Mouse (Mus musculus) forebrain, embryonic 15.5 days (tissue): ENCODE results near the gene H2al2a. TPM values are rescaled to one million over a fixed set of nuclear protein-coding genes. Genes with fewer than 3 reads are reported as not detected.
"Not testable (repeated sequence)": the region's sequence is repeated elsewhere in the genome, so short reads cannot be mapped to it uniquely, and the experiment has no call there.

Experiments
- ATAC-seq: fragments of 200-750 bp; cut with Nextera tagmentation; replicated peaks from 2 replicates; pipeline ENCODE4 v1.8.0; 2017; ENCODE audit warnings: mild to moderate bottlenecking, moderate TSS enrichment, moderate library complexity
- H3K27ac ChIP-seq: fragments of 300-500 bp; sonication (generic); replicated peaks from 2 replicates; pipeline ENCODE4 v1.5.1; 2015; ENCODE audit warnings: mild to moderate bottlenecking, inconsistent platforms
- H3K27me3 ChIP-seq: fragments of 300-500 bp; sonication (generic); 2 replicates; pipeline ENCODE4 v1.6.1; 2015; ENCODE audit warnings: inconsistent platforms
- H3K36me3 ChIP-seq: fragments of 300-500 bp; sonication (generic); 2 replicates; pipeline ENCODE4 v1.6.1; 2015; ENCODE audit warnings: mild to moderate bottlenecking, inconsistent platforms
- H3K4me1 ChIP-seq: fragments of 300-500 bp; sonication (generic); 2 replicates; pipeline ENCODE4 v1.6.1; 2015; ENCODE audit warnings: inconsistent platforms
- H3K4me2 ChIP-seq: fragments of 300-500 bp; sonication (generic); replicated peaks from 2 replicates; pipeline ENCODE4 v1.6.1; 2015; ENCODE audit warnings: mild to moderate bottlenecking, inconsistent platforms
- H3K4me3 ChIP-seq: fragments of 300-500 bp; sonication (generic); 2 replicates; pipeline ENCODE4 v1.5.1; 2015; ENCODE audit warnings: mild to moderate bottlenecking, inconsistent platforms
- H3K9ac ChIP-seq: fragments of 300-500 bp; sonication (generic); replicated peaks from 2 replicates; pipeline ENCODE4 v1.6.1; 2015; ENCODE audit warnings: mild to moderate bottlenecking, inconsistent platforms
- H3K9me3 ChIP-seq: fragments of 300-500 bp; sonication (generic); 2 replicates; pipeline ENCODE4 v1.6.1; 2016; ENCODE audit warnings: inconsistent platforms
- WGBS: fragments of 180-500 bp; shearing (Covaris S2); methylation state at CpG from one replicate; pipeline ENCODE4 v1.1.7; 2015; ENCODE audit warnings: mixed read lengths; 5-methylcytosine and 5-hydroxymethylcytosine counted together
- polyA plus RNA-seq: library from polyadenylated mRNA; unstranded; fragments of >200 nt; fragmentation: Nextera tagmentation; extraction: Ambion mirVana; gene quantifications from 2 replicates; pipeline ENCODE4 v1.2.1, GENCODE M21; 2015

Gene H2al2a
- polyA plus RNA-seq, 1 experiment from 2014 or later, result not detected

DNA sequence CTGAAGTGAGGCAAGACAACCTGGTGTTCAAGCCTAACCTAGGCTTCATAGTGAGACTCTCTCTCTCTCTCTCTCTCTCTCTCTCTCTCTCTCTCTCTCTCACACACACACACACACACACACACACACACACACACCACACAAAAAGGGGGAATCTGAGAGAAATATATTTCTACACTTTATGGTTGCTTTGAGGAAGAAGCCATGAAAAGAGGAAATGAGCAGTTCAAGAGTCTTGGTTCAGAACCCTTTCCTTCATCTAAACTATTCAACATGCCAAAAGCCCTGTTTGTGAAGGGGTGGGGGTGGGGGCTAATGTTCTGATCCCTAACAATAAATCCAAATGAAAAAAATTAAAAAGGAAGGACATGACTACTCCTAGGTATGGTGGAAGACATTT lies 7.2 kb downstream of the H2al2a start:
- H3K36me3 ChIP-seq, result no peaks in the 10 kb centered on the region
- H3K4me2 ChIP-seq, result no peak overlapping the region

DNA sequence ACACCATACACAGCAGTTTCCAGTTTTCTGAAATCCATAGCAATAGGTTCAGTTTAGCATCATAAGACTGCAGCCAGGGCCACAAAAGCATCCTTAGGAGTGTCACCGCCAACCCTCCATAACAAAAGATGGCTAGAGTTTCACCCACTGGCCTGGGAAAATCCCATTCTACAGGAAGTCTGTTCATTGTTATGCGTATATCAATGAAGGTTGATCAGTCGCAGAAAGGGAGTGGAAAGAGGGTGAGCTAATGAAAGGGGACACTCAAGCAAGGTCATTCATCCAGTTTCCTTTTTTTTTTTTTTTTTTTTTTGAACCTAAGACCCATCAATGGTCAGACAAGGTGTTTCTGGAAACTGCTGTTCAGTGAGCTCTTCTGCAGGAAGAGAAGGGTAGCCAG lies 7.6 kb downstream of the H2al2a start:
- Histone ChIP-seq H3K9me3 (no peaks in the 10 kb centered on the region), H3K27ac (no peak overlapping the region), H3K4me3 (no peak overlapping the region), H3K36me3 (no peaks in the 10 kb centered on the region), H3K4me2 (no peak overlapping the region), H3K9ac (no peak overlapping the region), H3K27me3 (no peaks in the 10 kb centered on the region), H3K4me1 (no peaks in the 10 kb centered on the region)
- no peak for ATAC-seq
- 46% methylated on average over 3 of the region's 3 CpGs for WGBS

More for the DNA sequence above, 7.2 kb downstream of the H2al2a start:
- Histone ChIP-seq H3K4me3 (no peak overlapping the region), H3K27ac (no peak overlapping the region), H3K9ac (no peak overlapping the region), H3K9me3 (no peaks in the 10 kb centered on the region), H3K27me3 (no peaks in the 10 kb centered on the region), H3K4me1 (no peaks in the 10 kb centered on the region)
- no peak for ATAC-seq

DNA sequence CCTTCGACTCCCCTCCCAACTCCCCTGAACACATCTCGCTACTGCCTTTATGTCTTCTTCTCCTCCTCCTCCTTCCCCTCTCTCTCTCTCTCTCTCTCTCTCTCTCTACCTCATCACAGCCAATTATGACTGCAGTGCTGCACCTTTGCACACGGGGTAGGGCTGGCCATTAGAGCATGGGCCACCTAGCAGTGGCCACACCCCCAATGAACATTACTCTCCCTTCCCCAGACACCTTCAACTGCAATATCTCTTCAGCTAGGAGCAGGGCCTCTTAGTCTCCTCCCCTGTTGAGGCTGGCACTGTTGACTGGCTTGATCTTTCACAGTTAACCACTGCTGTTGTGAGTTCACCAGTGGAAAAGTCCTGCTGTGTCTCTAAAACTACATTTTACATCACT lies 10.1 kb downstream of the H2al2a start:
- 83% methylated on average over 3 of the region's 3 CpGs for WGBS
- ATAC-seq, result no peak
- no peak overlapping the region for H3K4me3 ChIP-seq
- no peak overlapping the region for H3K4me2 ChIP-seq
- H3K4me1 ChIP-seq, result no peaks in the 10 kb centered on the region
- H3K27me3 ChIP-seq, result no peaks in the 10 kb centered on the region
- no peaks in the 10 kb centered on the region for H3K36me3 ChIP-seq
- H3K9me3 ChIP-seq, result no peaks in the 10 kb centered on the region
- H3K27ac ChIP-seq, result no peak overlapping the region
- H3K9ac ChIP-seq, result no peak overlapping the region

DNA sequence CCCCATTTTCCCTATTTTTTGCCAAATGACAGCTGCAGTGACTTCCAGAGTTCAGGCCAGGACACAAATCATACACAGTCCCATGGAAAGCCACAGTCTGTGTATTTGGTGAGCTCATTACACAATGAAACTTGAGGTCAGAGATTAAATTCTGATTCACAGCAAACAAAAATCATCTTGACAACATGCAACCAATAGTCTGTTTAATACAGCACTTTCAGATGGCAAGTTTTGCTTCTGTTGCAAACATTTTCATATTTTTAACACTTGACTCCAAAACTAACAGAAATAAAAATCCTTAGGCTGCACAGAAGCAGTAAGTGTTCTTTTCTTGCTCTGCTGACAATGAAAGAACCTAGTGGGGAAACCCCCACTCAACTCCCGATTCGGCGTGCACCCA lies 12.0 kb downstream of the H2al2a start:
- Histone ChIP-seq H3K27ac (no peak overlapping the region), H3K9ac (no peak overlapping the region), H3K9me3 (no peaks in the 10 kb centered on the region), H3K27me3 (no peaks in the 10 kb centered on the region), H3K4me3 (no peak overlapping the region), H3K4me2 (no peak overlapping the region), H3K4me1 (no peaks in the 10 kb centered on the region), H3K36me3 (no peaks in the 10 kb centered on the region)
- ATAC-seq, result no peak
- WGBS, result 98% methylated on average over 3 of the region's 3 CpGs

DNA sequence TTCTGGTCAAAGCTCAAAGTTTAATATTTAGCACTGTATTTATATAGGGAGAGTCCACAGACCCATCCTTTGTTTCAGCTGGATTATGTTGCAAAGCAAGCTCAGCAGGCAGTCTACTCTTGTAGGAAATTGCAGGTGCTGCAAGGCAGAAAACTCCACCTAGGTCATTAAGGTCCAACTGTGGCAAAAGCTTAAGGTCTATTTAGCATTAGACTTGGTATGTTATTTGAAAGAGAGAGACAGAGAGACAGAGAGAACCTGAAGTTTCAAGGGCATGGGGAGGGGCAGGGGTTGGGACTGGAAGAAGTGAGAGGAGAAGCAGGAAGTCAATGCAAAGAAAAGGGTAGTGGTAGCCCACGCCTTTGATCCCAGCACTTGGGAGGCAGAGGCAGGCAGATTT lies 14.0 kb downstream of the H2al2a start:
- no peak overlapping the region for H3K4me3 ChIP-seq
- no peaks in the 10 kb centered on the region for H3K9me3 ChIP-seq
- 85% methylated on average over 1 of the region's 1 CpGs for WGBS
- no peak for ATAC-seq
- H3K4me1 ChIP-seq, result no peaks in the 10 kb centered on the region
- no peak overlapping the region for H3K9ac ChIP-seq
- H3K4me2 ChIP-seq, result no peak overlapping the region
- no peaks in the 10 kb centered on the region for H3K36me3 ChIP-seq
- H3K27ac ChIP-seq, result no peak overlapping the region
- H3K27me3 ChIP-seq, result no peaks in the 10 kb centered on the region

DNA sequence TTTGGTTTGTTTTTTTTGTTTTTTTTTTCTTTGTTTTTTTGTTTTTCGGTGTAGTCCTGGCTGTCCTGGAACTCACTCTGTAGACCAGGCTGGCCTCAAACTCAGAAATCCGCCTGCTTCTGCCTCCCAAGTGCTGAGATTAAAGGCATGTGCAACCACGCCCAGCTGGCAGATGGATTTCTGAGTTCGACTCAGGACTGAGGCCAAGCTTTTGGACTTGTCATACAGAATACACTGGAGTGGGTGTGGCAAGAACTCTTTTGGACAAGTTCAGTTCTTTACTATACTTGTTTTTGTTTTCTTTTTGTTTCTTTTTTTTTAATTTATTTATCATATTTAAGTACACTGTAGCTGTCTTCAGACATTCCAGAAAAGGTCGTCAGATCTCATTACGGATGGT lies 18.1 kb downstream of the H2al2a start:
- ATAC-seq, result no peak
- H3K4me1 ChIP-seq, result no peaks in the 10 kb centered on the region
- no peak overlapping the region for H3K27ac ChIP-seq
- H3K36me3 ChIP-seq, result no peaks in the 10 kb centered on the region
- H3K9ac ChIP-seq, result no peak overlapping the region
- H3K27me3 ChIP-seq, result no peaks in the 10 kb centered on the region
- 95% methylated on average over 6 of the region's 6 CpGs for WGBS
- no peak overlapping the region for H3K4me2 ChIP-seq
- no peaks in the 10 kb centered on the region for H3K9me3 ChIP-seq
- H3K4me3 ChIP-seq, result no peak overlapping the region

DNA sequence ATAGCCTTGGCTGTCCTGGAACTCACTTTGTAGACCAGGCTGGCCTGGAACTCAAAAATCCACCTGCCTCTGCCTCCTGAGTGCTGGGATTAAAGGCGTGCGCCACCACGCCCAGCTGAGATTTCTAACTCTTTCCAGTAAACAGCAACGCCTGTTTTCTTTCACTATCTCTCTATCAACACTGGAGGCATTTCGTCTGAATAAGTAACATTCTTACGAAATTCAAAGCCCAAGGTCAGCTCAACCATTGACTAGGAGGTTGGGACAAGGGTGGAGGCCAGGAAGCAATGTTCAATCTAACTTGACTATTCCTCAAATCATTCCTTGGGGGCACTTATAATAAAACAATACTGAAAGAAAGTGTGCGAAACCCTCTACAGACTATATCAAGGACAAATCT lies 18.5 kb downstream of the H2al2a start:
- H3K9me3 ChIP-seq, H3K9ac ChIP-seq, H3K4me3 ChIP-seq, H3K27me3 ChIP-seq, H3K36me3 ChIP-seq, ATAC-seq, H3K27ac ChIP-seq, H3K4me2 ChIP-seq, H3K4me1 ChIP-seq: not testable (repeated sequence)
- 94% methylated on average over 7 of the region's 7 CpGs for WGBS

DNA sequence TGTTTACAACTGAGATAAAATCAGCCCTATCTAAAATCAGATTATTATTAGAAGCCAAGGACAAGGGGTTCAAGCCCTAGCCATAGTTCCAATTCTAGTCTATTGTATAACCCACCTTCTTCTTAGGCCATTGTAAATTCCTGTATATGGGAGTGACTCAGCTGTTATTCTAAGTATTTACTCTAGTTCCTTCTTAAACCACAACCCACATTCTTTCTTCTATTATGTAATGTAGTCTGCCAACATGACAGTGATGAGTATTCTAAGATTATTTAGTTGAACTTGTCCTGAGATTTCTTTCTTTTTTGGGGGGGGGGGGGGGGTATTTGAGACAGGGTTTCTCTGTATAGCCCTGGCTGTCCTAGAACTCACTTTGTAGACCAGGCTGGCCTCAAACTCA lies 19.1 kb downstream of the H2al2a start:
- not testable (repeated sequence) for H3K27ac ChIP-seq

DNA sequence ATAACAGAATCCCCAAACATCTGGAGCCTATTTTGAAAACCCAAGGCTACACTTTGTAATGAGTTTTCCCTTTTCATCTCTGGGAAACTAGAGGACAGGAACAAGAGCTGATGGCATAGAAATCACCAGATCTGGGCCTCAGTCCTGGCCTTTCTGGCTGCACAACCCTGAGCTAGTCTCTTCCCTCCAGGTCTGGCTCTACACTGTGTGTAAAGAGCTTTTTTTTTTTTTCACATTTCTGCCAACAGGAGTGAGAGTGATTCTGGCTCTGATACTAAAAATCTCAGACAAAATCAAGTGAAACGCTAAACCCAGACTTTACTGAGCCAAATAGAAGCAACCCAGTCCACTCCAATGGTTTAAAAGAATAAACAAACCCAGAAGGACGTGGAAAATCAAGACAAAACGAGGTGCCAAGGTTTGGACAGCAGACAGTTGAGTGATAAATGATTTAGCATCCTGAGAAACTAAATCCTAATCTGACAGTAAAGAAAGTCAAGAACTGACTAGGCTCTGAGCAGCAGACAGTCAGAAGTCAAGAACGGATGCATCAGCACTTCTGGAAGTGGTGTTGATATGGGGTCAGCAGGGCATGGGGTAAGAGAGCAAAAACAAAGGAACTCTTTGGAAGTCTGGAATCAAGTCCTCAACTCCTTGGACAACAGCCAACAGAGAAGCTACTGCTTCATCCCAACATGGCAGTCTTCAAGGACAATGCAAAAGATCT lies 21.0 kb downstream of the H2al2a start:
- Histone ChIP-seq H3K9me3 (no peaks in the 10 kb centered on the region), H3K36me3 (no peaks in the 10 kb centered on the region), H3K4me3 (no peak overlapping the region), H3K27me3 (no peaks in the 10 kb centered on the region), H3K4me2 (no peak overlapping the region), H3K4me1 (no peaks in the 10 kb centered on the region), H3K9ac (no peak overlapping the region), H3K27ac (no peak overlapping the region)
- 63% methylated on average over 4 of the region's 4 CpGs for WGBS
- ATAC-seq, result no peak

More for the DNA sequence above, 19.1 kb downstream of the H2al2a start:
- not testable (repeated sequence) for H3K9me3 ChIP-seq, H3K4me1 ChIP-seq, H3K9ac ChIP-seq, H3K36me3 ChIP-seq, ATAC-seq, H3K4me3 ChIP-seq, H3K4me2 ChIP-seq, H3K27me3 ChIP-seq

DNA sequence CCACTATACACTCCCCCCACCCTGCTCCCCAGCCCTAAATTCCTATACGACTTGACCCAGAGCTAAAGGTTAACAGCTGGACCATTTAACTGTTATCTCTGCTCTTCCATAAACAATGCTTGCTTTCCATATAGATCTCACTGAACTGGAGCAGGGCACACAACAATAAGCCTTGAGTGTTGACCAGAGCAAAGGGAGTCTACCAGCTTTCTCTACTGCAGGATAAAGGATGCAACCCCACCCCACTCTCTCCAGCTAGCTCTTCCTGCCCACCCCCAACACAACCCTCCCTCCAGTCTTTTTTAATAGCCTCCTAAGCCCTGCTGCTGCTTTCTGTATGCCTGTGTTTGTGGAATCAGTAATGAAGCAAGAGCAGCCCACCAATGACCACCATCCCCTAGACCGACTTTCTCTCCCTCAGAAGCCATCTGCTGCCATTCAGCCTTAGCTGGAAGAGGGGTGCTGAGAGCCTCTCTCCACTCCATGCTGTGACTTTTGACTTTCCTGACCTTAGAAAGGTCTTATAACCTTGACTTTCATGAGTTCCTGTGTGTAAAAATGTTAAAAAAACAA lies 22.8 kb downstream of the H2al2a start:
- H3K9ac ChIP-seq, result no peak overlapping the region
- H3K27me3 ChIP-seq, result no peaks in the 10 kb centered on the region
- H3K36me3 ChIP-seq, result no peaks in the 10 kb centered on the region
- ATAC-seq, result no peak
- WGBS, result 62% methylated on average over 2 of the region's 2 CpGs
- H3K27ac ChIP-seq, result no peak overlapping the region
- no peak overlapping the region for H3K4me3 ChIP-seq
- no peak overlapping the region for H3K4me2 ChIP-seq
- H3K4me1 ChIP-seq, result 0 out of 2 replicates have a peak, but pooled peaks cover 5% of the 10 kb centered on the region
- no peaks in the 10 kb centered on the region for H3K9me3 ChIP-seq

DNA sequence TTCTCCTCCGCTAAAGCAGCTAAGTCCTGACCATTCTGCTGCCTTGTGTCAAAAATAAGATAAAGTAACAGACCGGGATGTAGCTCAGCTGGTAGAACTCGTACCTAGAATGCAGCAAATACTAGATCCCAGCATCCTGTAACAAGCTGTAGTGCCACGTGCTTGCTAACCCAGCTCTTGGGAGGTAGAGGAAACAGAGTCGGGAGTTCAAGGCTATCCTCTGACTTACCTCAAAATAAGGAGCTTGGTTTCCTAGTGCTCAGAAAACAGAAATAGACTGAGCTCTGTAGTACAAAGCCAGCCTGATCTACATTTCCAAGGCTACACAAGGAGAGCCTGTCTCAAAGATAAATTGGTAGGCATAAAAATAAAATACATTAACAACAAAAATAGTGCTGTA lies 23.5 kb downstream of the H2al2a start:
- Histone ChIP-seq H3K4me2 (no peak overlapping the region), H3K4me1 (0 out of 2 replicates have a peak, but pooled peaks cover 5% of the 10 kb centered on the region), H3K27me3 (no peaks in the 10 kb centered on the region), H3K36me3 (no peaks in the 10 kb centered on the region), H3K4me3 (no peak overlapping the region), H3K9me3 (no peaks in the 10 kb centered on the region), H3K9ac (no peak overlapping the region), H3K27ac (no peak overlapping the region)
- WGBS, result 88% methylated on average over 5 of the region's 5 CpGs
- ATAC-seq, result no peak

DNA sequence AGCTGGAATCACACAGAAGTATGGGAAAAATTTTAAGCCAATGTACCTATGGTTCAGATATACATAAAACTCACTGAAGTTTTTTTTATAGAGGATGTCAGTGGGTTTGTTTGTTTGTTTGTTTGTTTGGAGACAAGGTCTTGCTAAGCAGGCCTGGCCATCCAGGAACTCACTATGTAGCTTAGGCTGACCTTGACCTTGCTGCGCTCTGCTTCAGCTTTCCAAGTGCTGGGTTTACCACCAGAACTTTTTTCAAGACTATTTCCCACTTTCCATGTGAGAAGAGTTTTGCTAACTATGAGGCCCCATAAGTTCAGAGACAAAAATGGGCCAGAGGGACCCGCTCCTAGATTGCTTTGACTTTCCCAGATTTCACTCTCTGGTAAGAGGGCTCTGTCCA lies 23.9 kb downstream of the H2al2a start:
- Histone ChIP-seq H3K9me3 (no peaks in the 10 kb centered on the region), H3K27me3 (no peaks in the 10 kb centered on the region), H3K27ac (no peak overlapping the region), H3K9ac (no peak overlapping the region), H3K4me1 (0 out of 2 replicates have a peak, but pooled peaks cover 5% of the 10 kb centered on the region), H3K36me3 (no peaks in the 10 kb centered on the region), H3K4me3 (no peak overlapping the region), H3K4me2 (no peak overlapping the region)
- ATAC-seq, result no peak
- whole genome bisulfite sequencing, result 98% methylated on average over 2 of the region's 2 CpGs

DNA sequence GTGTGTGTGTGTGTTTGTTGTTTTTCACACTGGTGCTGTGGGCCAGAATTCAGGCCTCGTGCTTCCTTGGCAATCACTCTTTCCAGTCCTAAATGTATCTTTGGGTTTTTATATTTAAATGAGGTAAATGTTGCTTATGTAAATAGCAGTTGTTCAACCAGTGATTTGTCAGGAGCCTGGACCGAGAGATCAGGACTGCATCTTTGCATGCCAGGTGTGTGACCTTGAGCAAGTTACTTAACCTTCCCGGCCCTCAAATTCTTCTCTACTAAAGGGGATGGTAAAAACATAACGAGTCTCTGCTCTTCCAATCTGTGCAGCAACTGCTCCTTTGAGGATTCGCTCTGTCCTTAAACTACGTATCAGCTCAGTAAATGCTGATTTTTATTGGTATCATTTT lies 25.4 kb downstream of the H2al2a start:
- H3K4me2 ChIP-seq, result no peak overlapping the region
- no peak overlapping the region for H3K9ac ChIP-seq
- no peaks in the 10 kb centered on the region for H3K27me3 ChIP-seq
- no peak for ATAC-seq
- H3K9me3 ChIP-seq, result no peaks in the 10 kb centered on the region
- H3K4me1 ChIP-seq, result 0 out of 2 replicates have a peak, but pooled peaks cover 5% of the 10 kb centered on the region
- H3K36me3 ChIP-seq, result no peaks in the 10 kb centered on the region
- no peak overlapping the region for H3K27ac ChIP-seq
- WGBS, result 60% methylated on average over 6 of the region's 6 CpGs
- no peak overlapping the region for H3K4me3 ChIP-seq
